Mouse (Mus musculus) embryo, embryonic 11 days (tissue): ENCODE measurements around the gene Eno1.
"Not testable (repeated sequence)": the region's sequence is repeated elsewhere in the genome, so short reads cannot be mapped to it uniquely, and the experiment has no call there.

Source experiments
- DNase-seq: peaks from one replicate; pipeline ENCODE4 v3.0.0-alpha.2; 2015

Gene Eno1

GRCm38 (mm10) chr4:150281891-150282630 is 45.5 kb downstream of the Eno1 start:
- DNase-seq = peak; percentile 65

DNA sequence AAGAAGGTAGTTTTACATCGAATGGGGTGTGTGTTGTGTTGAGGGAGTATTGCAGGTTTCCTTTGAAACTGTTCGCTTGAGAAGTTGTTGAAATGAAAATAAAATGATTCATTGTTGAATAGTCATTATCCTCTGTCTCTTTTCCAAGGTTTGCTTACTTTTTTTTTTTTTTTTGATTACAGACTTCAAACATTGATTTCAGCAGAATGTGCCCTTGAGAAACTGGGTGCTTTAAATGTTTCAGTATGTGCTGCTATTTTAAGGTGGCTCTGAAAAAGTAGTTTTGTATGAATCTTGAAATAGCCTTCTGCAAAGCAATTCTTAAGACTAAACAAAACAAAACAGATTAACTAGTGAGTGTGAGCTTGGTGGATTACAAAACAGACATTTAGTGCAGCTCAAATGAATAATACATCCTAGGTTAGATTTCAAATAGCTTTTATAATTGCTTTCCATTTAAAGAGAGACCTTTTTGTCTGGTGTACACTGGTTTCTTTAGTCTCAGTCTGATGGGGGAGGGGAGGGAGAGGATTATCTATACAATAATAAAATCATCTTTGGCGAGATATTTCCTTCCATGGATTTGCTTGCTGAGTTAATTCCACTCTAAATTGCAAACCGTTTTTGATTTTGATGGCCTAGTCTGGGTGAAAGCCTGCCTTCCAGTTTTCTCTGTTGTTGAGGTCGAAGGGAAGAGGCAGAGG is 46.3 kb downstream of the Eno1 start:
- no peak for DNase-seq

DNA sequence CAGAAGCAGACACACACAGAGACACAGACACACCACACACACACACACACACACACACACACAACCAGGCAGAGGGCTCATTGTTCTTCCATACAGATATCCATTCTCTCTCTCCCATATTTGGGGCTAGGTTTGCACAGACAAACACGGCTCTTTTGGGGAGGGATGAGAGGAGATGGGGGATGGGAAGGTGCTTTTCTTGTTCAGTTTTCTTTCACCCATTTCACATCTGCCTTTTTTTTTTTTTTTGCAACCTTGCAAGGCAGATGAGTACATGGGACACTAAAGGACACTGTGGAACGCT is 46.8 kb downstream of the Eno1 start:
- peak; percentile 36 for DNase-seq

GRCm38 (mm10) chr4:150283993-150284392 is 47.5 kb downstream of the Eno1 start:
- peak; percentile 76 for DNase-seq

GRCm38 (mm10) chr4:150286980-150287379 is 50.5 kb downstream of the Eno1 start:
- DNase-seq = no peak

DNA sequence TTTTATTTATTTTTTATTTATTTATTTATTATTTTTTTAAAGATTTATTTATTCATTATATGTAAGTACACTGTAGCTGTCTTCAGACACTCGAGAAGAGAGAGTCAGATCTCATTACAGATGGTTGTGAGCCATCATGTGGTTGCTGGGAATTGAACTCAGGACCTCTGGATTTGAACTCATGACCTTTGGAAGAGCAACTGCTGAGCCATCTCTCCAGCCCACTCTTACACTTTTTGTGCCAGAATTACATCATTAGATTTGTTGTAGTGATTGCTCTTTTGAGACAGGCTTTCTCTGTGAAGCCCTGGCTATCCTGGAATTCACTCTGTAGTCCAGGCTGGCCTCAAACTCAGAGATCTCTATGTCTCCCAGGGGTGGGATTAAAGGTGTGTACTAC is 50.9 kb downstream of the Eno1 start:
- DNase-seq = not testable (repeated sequence)

GRCm38 (mm10) chr4:150291900-150292299 is 55.4 kb downstream of the Eno1 start:
- no peak for DNase-seq

DNA sequence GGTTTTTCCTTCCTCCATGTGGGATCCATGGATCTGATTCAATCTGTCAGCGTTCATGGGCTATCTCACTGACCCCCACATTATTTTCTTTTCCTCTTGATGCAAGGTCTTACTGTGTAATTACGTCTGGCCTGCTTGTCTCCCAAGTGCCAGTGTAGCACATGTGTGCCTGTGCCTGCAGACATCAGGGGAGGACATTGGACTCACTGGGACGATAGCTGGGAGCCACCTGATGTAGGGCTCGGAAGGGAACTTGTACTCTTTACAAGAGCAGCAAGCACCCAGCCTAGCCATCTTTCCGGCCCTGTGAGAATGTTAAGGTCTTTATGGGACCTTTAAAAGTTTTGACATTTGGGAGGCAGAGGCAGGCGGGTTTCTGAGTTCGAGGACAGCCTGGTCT is 58.3 kb downstream of the Eno1 start:
- DNase-seq = no peak

DNA sequence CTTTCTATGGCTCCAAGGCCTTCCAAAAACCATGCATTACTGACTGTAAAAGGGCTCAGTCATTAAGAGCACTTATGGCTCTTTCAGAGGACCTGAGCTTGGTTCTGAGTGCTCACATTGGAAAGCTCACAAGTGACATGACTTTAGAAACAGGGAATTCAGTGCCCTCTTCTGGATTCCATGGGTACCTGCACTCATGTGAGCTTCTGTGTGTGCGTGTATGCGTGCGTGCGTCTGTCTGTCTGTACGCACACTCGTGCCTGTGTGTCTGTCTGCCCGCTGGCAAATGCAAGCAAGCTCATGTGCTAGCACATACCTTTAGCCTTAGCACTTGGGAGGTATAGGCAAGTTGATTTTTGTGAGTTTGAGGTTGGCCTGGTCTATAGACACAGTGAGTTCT is 59.4 kb downstream of the Eno1 start:
- no peak for DNase-seq
